Mouse (Mus musculus) bone marrow, adult 2 months (tissue): ENCODE results near the gene Ccdc6. TPM values are rescaled to one million over a fixed set of nuclear protein-coding genes. Genes with fewer than 3 reads are reported as not detected.

Experiments used
- H3K27ac ChIP-seq: fragments of 200-500 bp; 2 replicates; pipeline ENCODE4 v1.5.1; 2012; ENCODE audit warnings: low read depth, mild to moderate bottlenecking, control low read depth, inconsistent platforms, low read length; ENCODE audit not compliant: control insufficient read depth, poor library complexity, insufficient read depth
- H3K4me1 ChIP-seq: fragments of 200-500 bp; 2 replicates; pipeline ENCODE4 v1.6.1; 2011; ENCODE audit warnings: low read length; ENCODE audit not compliant: control insufficient read depth, insufficient read depth
- H3K4me3 ChIP-seq: fragments of 200-500 bp; replicated peaks from 2 replicates; pipeline ENCODE3; 2011; ENCODE audit warnings: mild to moderate bottlenecking, low read depth, low read length, control low read depth; ENCODE audit not compliant: control insufficient read depth
- CTCF ChIP-seq: fragments of 200-500 bp; IDR thresholded peaks from 2 replicates; pipeline ENCODE4 v1.5.1; 2011; ENCODE audit warnings: low read length, control low read depth; ENCODE audit not compliant: control insufficient read depth, insufficient read depth
- POLR2A ChIP-seq: fragments of 200-500 bp; IDR thresholded peaks from 2 replicates; pipeline ENCODE4 v1.6.1; 2011; ENCODE audit warnings: low read depth, mild to moderate bottlenecking, control low read depth, low read length, borderline replicate concordance; ENCODE audit not compliant: control insufficient read depth
- WGBS: fragments of 180-500 bp; shearing (Covaris S2); methylation state at CpG from one replicate; pipeline ENCODE4 v1.1.7; 2018; 5-methylcytosine and 5-hydroxymethylcytosine counted together
- polyA plus RNA-seq: library from polyadenylated mRNA; stranded (reverse); fragments of >200 nt; gene quantifications from 2 replicates; pipeline ENCODE4 v1.2.4, GENCODE M21; 2011; ENCODE audit warnings: low replicate concordance; ENCODE audit not compliant: missing spikeins, insufficient read depth, insufficient read length

The Ccdc6 gene
- polyA plus RNA-seq, 1 experiment: 19.1 TPM

- no peaks in the 10 kb centered on the region for H3K4me1 ChIP-seq
- H3K4me3 ChIP-seq: no peak overlapping the region
- TF ChIP-seq POLR2A (no peak), CTCF (no peak)
- 91% methylated on average over 18 of the region's 18 CpGs for WGBS
- no peak overlapping the region for H3K27ac ChIP-seq
Observed at GRCm38 (mm10) chr10:70169044-70169443, 72.1 kb downstream of the Ccdc6 start.

GRCm38 (mm10) chr10:70173314-70173713 is 76.4 kb downstream of the Ccdc6 start:
- no peaks in the 10 kb centered on the region for H3K4me1 ChIP-seq
- TF ChIP-seq POLR2A: no peak
- TF ChIP-seq CTCF: peak; percentile 74
- 54% methylated on average over 3 of the region's 3 CpGs for WGBS
- H3K27ac ChIP-seq: no peak overlapping the region
- no peak overlapping the region for H3K4me3 ChIP-seq

DNA sequence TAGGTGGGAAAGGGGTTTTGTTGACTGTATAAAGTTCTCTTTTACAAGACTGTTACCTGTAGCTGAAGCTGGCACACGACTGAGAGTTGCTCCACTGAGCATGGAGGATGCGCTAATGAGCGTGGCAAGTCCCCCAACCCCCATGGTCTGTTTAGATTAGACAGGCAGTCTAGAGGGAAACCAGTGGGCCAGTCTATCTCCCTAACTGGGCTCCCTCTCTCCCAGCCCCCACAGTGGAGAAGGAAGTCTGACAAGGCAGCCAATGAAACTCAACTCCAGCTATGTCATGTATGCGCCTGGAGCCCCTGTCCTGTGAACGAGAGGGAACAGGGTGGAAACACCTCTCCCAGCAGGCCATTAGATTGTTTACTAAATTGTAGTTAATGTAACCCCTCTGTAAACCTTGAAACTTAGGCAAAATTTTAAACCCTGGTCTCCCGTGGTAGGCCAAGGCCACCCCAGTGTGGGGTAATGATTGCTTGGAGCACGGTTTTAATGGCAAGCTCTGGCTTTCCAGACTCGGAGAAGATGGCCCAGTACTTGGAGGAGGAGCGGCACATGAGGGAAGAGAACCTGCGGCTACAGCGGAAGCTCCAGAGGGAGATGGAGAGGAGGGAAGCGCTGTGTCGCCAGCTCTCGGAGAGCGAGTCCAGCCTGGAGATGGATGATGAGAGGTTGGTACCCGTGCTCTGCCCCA is 77.7 kb downstream of the Ccdc6 start:
- no peak overlapping the region for H3K4me3 ChIP-seq
- WGBS: 92% methylated on average over 16 of the region's 16 CpGs
- TF ChIP-seq POLR2A (no peak), CTCF (no peak)
- no peak overlapping the region for H3K27ac ChIP-seq
- H3K4me1 ChIP-seq: no peaks in the 10 kb centered on the region

GRCm38 (mm10) chr10:70180727-70181126 is 83.8 kb downstream of the Ccdc6 start:
- 26% methylated on average over 9 of the region's 9 CpGs for WGBS
- H3K4me3 ChIP-seq: no peak overlapping the region
- TF ChIP-seq POLR2A (no peak), CTCF (no peak)
- H3K27ac ChIP-seq: no peak overlapping the region
- no peaks in the 10 kb centered on the region; the same call in 1 of the 2 replicates for H3K4me1 ChIP-seq

DNA sequence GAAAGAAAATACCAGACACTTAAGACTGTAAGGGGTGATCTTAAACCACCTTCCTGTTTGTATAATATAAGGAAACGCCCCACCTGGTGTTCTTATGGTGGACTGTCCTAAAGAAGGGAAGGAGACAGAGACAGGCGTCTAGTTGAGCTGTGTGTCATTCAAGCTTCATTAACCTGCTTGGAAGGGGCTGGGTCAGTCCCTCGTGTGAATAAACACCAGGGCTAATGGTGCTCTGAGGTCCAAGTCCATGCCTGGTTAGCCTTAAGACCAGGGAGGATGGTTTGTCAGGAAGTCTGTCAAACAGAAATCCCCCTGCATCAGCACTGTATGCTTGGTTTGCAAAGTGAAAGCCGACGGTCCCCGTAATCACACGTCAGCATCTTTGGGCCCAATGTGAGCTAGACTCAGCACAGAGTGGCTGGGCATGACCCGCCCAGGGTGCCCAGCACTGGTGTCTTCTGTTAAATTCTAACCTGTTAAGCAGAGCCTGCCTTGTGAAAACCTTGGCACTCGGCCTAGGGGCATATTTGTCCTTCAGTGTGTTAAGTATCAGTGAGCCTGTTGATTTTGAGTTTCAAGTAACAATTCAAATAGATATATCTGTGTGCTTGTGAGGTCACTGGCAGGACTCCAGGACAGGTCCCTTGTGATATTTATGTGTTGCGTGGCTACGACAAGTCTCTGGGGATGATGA is 84.5 kb downstream of the Ccdc6 start:
- no peak for TF ChIP-seq CTCF
- 70% methylated on average over 11 of the region's 11 CpGs for WGBS
- Histone ChIP-seq H3K4me3 (no peak overlapping the region), H3K27ac (no peak overlapping the region), H3K4me1 (no peaks in the 10 kb centered on the region; the same call in 1 of the 2 replicates)

DNA sequence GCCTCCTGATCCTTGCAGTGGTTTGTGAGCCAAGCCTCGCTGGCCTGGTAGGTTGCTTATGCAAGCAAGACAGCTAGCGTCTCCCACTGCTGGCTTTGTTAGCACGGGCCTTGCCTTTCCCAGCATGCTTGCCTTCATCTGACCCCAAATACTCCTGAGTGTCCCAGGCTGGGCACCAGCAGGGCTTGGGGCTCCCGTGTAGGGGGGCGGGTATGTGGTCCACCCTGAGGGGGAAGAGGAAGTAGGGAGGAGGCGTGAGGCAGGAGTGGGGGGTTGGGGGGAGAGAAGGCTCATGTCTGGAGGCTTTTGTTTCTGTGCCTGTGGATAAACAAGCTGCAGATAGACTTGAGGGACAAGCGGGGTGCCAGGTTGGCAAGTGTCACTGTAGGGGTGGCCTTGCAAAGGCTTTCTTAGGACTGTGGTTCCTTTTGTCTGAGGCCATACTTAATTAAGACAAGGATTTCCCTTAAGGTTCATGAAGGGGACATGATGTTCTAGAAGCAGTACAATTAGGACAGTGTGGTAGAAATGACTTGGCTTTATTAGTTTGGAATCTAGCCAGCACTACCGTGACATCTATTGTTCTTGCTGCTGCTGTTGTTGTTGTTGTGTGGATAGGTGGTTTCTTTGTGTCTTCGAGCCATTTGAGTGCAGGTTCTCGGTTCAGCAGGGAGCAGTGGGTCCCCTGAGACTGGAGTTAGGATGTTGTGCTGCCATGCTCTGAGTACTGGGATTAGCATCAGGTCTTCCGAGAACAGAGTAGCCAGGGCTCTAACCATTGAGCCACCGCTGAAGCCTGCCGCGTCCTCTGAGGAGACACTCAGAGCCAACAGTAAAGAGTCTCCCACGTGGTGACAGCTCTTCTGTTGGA is 86.5 kb downstream of the Ccdc6 start:
- H3K27ac ChIP-seq: no peak overlapping the region
- H3K4me1 ChIP-seq: no peaks in the 10 kb centered on the region; the same call in none of the 2 replicates
- WGBS: 58% methylated on average over 15 of the region's 15 CpGs
- TF ChIP-seq CTCF (no peak), POLR2A (no peak)
- H3K4me3 ChIP-seq: no peak overlapping the region

GRCm38 (mm10) chr10:70186136-70186535 is 89.2 kb downstream of the Ccdc6 start:
- WGBS: 58% methylated on average over 9 of the region's 9 CpGs
- peak; percentile 44; the same call in 1 of the 2 replicates for TF ChIP-seq CTCF
- no peak for TF ChIP-seq POLR2A
- Histone ChIP-seq H3K4me3 (no peak overlapping the region), H3K27ac (no peak overlapping the region), H3K4me1 (no peaks in the 10 kb centered on the region; the same call in none of the 2 replicates)

DNA sequence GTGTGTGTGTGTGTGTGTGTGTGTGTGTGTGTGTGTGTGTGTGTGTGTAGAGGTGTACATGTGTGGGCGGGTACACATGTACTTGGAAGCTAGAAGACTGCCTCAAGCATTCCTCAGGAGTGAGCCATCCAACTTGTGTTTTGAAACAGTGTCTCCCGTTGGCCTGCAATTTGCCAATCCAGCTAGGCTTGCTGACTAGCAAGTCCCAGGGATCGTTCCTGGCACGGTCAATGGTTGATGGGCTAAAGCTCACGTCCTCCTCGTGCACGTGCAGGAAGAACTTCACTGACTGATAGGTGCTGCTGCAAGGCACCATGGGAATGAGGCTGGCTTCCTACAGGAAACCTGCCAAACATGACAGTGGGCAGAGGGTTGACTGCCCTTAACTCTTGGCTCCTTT is 89.7 kb downstream of the Ccdc6 start:
- 58% methylated on average over 7 of the region's 7 CpGs for WGBS
- no peak overlapping the region for H3K27ac ChIP-seq
- H3K4me1 ChIP-seq: no peaks in the 10 kb centered on the region; the same call in none of the 2 replicates
- no peak for TF ChIP-seq POLR2A
- TF ChIP-seq CTCF: no peak
- no peak overlapping the region for H3K4me3 ChIP-seq
